Mouse (Mus musculus) forebrain, embryonic 14.5 days (tissue): Measurements from ENCODE around the gene Iqsec3. TPM values are rescaled to one million over a fixed set of nuclear protein-coding genes. Genes with fewer than 3 reads are reported as not detected.

Experiments used
- ATAC-seq: fragments of 200-750 bp; cut with Nextera tagmentation; 2 replicates; pipeline ENCODE4 v1.8.0; 2017; ENCODE audit warnings: mild to moderate bottlenecking, moderate library complexity
- DNase-seq: peaks from one replicate; pipeline ENCODE4 v3.0.0-alpha.2; 2015; ENCODE audit warnings: low spot score
- H3K27ac ChIP-seq: fragments of 300-500 bp; sonication (generic); 2 replicates; pipeline ENCODE4 v1.5.1; 2014; ENCODE audit warnings: low read depth, mild to moderate bottlenecking, control low read depth, low read length, moderate library complexity
- H3K27me3 ChIP-seq: fragments of 300-500 bp; sonication (generic); replicated peaks from 2 replicates; pipeline ENCODE4 v1.6.1; 2014; ENCODE audit warnings: low read length, control low read depth, mixed read lengths; ENCODE audit not compliant: control insufficient read depth, insufficient read depth
- H3K36me3 ChIP-seq: fragments of 300-500 bp; sonication (generic); 2 replicates; pipeline ENCODE4 v1.6.1; 2014; ENCODE audit warnings: low read length, control low read depth; ENCODE audit not compliant: control insufficient read depth, insufficient read depth
- H3K4me1 ChIP-seq: fragments of 300-500 bp; sonication (generic); 2 replicates; pipeline ENCODE4 v1.6.1; 2014; ENCODE audit warnings: antibody characterized with exemption, low read length, control low read depth; ENCODE audit not compliant: control insufficient read depth, insufficient read depth
- H3K4me2 ChIP-seq: fragments of 300-500 bp; sonication (generic); 2 replicates; pipeline ENCODE4 v1.6.1; 2014; ENCODE audit warnings: mild to moderate bottlenecking, control low read depth, low read length
- H3K4me3 ChIP-seq: fragments of 300-500 bp; sonication (generic); 2 replicates; pipeline ENCODE4 v1.5.1; 2014; ENCODE audit warnings: low read depth, low read length, control low read depth
- H3K9ac ChIP-seq: fragments of 300-500 bp; sonication (generic); 2 replicates; pipeline ENCODE4 v1.6.1; 2014; ENCODE audit warnings: mild to moderate bottlenecking, low read length, control low read depth, moderate library complexity
- H3K9me3 ChIP-seq: fragments of 300-500 bp; sonication (generic); replicated peaks from 2 replicates; pipeline ENCODE4 v1.6.1; 2016; ENCODE audit warnings: low read length, control low read depth, mixed read lengths; ENCODE audit not compliant: control insufficient read depth
- WGBS: fragments of 180-500 bp; shearing (Covaris S2); extraction: QIAGEN DNeasy Blood & Tissue Kit; methylation state at CpG from one replicate; pipeline ENCODE4 v1.1.7; 2014; 5-methylcytosine and 5-hydroxymethylcytosine counted together
- polyA plus RNA-seq: library from polyadenylated mRNA; unstranded; fragments of >200 nt; fragmentation: Nextera tagmentation; extraction: Ambion mirVana; gene quantifications from 2 replicates; pipeline ENCODE4 v1.2.1, GENCODE M21; 2014

Iqsec3 gene
- polyA plus RNA-seq, 1 experiment from 2014 or later = 2.9 TPM

DNA sequence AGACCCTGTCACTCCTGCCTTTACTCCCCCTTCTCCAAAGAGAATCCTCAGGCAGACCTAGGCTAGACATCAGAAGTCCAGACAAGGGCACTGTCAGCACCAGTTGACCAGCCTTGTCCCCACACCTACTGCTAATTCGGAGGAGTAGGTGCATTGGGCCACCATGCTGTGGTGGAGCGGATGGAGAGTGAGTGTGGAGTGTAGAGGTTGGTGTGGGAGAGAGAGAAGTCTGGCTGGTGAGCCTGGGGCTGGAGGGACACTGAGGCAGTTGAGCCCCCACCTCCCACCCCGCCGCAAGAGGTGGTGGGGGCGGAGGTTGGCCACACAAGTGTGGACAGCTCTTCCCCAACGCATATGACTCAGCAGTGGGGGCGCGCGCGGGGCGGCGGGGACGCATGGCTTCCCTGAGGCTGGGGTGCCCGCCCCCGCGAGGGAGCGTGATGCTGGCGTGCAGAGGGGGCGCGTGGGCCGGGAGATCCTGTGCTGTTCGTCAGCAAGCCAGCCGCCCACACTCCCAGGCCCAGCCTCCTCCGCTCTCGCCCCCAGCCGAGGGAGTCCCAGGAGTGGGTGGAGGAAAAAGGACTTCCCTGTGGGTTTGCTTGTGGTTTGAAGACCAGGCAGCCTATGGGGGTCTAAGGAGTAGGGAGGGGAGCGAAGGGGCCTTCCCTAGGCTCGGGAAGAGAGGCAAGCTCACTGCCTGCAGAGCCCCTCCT, 10.7 kb downstream of the Iqsec3 start:
- Histone ChIP-seq H3K4me1 (0 out of 2 replicates have a peak, but pooled peaks cover 2% of the 10 kb centered on the region), H3K27me3 (no peaks in the 10 kb centered on the region), H3K9me3 (no peaks in the 10 kb centered on the region), H3K4me2 (peak overlapping the region; percentile 46), H3K4me3 (peak overlapping the region; percentile 6; the same call in 1 of the 2 replicates), H3K9ac (peak overlapping the region; percentile 32), H3K36me3 (no peaks in the 10 kb centered on the region), H3K27ac (no peak overlapping the region)
- 5% methylated on average over 27 of the region's 28 CpGs for WGBS
- ATAC-seq (peak; percentile 31; the same call in 1 of the 2 replicates), DNase-seq (no peak)

DNA sequence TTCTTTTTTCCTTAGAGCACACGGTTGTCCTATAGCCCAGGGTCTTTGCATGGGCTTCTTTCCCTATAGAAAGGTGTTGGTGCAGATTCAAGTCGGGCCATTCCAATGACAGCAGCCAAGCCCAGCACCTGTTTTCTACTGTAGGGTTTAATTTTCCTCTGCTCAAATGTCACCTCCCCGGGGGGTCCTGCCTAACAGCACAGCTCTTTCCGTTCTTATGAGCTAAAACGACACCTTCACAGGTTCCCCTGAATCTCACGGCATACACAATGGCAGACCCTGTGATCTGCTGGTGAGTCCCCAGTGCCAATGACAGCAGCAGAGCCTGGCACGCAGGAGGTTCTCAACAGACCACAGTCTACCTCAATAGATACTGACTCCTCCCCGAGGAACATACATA, 16.1 kb downstream of the Iqsec3 start:
- Histone ChIP-seq H3K36me3 (no peaks in the 10 kb centered on the region), H3K9me3 (no peaks in the 10 kb centered on the region), H3K4me1 (peaks cover 13% of the 10 kb centered on the region), H3K4me2 (no peak overlapping the region), H3K27ac (no peak overlapping the region), H3K9ac (no peak overlapping the region), H3K27me3 (no peaks in the 10 kb centered on the region), H3K4me3 (no peak overlapping the region)
- ATAC-seq (no peak), DNase-seq (no peak)
- WGBS = 61% methylated on average over 8 of the region's 8 CpGs

DNA sequence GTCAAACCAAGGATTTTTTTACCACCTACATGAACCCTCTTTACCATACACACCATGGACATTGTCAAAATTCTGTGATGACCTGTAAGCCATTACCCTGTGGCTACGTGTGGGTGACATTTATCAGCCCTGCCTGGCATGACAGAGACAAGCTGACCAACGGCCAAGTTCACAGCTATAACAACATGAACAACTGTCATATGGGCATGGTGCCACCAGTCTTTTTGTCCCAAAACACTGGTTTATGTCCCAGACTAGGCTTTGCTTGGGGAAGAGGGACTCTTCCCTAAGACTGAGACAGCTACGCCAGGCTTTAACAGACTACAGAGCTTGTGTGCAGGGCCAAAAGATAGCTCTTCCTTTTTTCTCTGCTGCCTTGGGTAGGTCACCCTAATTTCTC, 16.8 kb downstream of the Iqsec3 start:
- Histone ChIP-seq H3K36me3 (no peaks in the 10 kb centered on the region), H3K4me1 (peaks cover 13% of the 10 kb centered on the region), H3K4me2 (no peak overlapping the region), H3K27me3 (no peaks in the 10 kb centered on the region), H3K9ac (no peak overlapping the region), H3K4me3 (no peak overlapping the region), H3K27ac (no peak overlapping the region), H3K9me3 (no peaks in the 10 kb centered on the region)
- 77% methylated on average over 3 of the region's 3 CpGs for WGBS
- no peak for DNase-seq
- ATAC-seq = no peak

DNA sequence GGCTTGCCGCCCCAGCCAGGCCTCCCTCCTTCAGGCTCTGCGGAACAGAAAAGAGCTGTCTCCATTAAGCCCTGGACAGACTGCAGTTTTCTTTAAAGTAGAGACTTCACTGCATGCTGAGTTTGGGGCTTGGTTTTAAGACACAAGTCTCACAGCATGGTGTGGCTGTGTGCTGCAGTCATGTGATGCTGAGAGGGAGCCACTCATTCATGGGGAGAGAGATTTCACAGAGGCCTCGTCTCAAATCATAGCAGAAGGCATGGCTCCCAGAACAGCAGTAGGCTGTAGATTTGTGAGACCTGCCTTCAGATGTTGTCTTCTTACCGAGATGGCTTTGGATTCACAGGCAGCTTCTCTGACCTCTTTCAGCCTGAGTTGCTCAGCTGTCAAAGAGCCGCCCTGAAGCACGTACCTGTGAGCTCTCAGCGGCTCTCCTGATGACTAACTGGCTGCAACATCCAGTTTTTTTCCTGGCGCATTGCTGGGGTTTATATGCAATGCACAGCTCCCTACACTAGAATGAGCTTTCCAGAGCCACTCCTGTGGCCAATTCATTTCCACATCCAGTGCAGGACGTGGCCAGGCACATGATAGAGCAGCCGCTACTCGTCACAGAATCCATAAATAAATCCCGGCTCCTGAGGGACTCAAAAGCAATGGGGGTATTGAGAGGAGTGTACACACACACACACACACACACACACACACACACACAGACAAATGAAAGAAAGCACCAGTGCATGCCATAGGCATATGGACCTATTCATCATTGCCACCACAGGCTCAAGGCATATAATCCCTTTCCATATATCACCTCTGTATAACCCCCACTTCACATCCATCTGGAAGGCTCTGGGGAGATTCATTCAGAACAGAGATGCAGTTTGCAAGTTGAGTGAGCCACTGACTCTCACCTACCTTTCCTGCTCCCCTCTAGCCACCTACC, 18.7 kb downstream of the Iqsec3 start:
- no peak overlapping the region; the same call in 1 of the 2 replicates for H3K27ac ChIP-seq

DNA sequence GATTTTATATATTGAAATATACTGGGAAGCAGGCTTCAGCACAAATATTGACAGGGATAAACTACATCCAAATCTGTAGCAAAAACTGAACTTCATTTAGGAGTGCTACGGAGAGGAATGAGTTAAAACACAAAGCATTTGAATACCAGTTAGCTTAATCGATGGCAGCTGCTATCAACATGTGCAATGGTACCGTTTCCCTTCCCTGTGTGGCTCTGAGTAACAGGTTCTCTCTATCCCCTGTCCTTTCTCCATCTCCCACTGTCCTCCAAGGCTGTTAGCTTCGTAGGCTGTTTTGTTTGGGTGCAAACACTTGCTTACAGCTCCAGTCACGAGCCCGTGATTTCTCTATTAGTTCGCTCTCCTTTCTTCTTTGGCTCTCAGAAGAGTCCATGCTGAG, 19.7 kb downstream of the Iqsec3 start:
- peaks cover 12% of the 10 kb centered on the region for H3K4me1 ChIP-seq
- DNase-seq (no peak), ATAC-seq (no peak)
- no peaks in the 10 kb centered on the region for H3K27me3 ChIP-seq
- no peak overlapping the region for H3K4me2 ChIP-seq
- 30% methylated on average over 7 of the region's 7 CpGs for WGBS
- no peak overlapping the region for H3K4me3 ChIP-seq
- H3K9ac ChIP-seq = no peak overlapping the region
- no peak overlapping the region for H3K27ac ChIP-seq
- H3K36me3 ChIP-seq = no peaks in the 10 kb centered on the region
- H3K9me3 ChIP-seq = no peaks in the 10 kb centered on the region

More for the DNA sequence above, 18.7 kb downstream of the Iqsec3 start:
- peak; percentile 32 for ATAC-seq
- H3K4me1 ChIP-seq = peaks cover 13% of the 10 kb centered on the region
- no peak for DNase-seq
- no peak overlapping the region for H3K9ac ChIP-seq
- H3K9me3 ChIP-seq = no peaks in the 10 kb centered on the region
- no peaks in the 10 kb centered on the region for H3K27me3 ChIP-seq
- WGBS = 51% methylated on average over 12 of the region's 12 CpGs
- no peak overlapping the region for H3K4me2 ChIP-seq
- H3K36me3 ChIP-seq = no peaks in the 10 kb centered on the region
- H3K4me3 ChIP-seq = no peak overlapping the region

DNA sequence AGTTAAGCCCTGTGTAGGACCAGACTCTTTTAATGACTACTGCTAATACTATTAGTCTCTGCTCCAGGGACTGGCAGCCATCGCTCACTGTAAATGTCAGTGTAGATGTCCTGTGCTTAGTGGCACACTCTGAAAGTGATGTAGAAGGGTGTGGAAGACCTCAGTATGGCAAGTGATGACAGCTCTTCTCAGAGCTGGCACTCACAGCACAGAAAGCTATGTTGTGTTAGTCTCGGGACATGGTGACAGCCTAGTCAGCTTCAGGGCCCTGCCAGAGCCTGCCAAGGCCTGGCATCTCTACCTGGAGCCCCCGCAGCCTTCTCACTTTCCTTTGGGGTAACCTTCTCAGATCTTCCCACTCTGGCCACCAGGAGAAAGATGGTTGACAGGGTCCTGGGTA, 21.8 kb downstream of the Iqsec3 start:
- no peak overlapping the region for H3K9ac ChIP-seq
- 86% methylated on average over 3 of the region's 3 CpGs for WGBS
- peaks cover 8% of the 10 kb centered on the region for H3K4me1 ChIP-seq
- no peaks in the 10 kb centered on the region for H3K9me3 ChIP-seq
- H3K27me3 ChIP-seq = no peaks in the 10 kb centered on the region
- no peak overlapping the region for H3K4me3 ChIP-seq
- H3K27ac ChIP-seq = no peak overlapping the region
- no peaks in the 10 kb centered on the region for H3K36me3 ChIP-seq
- ATAC-seq (no peak), DNase-seq (no peak)
- no peak overlapping the region for H3K4me2 ChIP-seq

DNA sequence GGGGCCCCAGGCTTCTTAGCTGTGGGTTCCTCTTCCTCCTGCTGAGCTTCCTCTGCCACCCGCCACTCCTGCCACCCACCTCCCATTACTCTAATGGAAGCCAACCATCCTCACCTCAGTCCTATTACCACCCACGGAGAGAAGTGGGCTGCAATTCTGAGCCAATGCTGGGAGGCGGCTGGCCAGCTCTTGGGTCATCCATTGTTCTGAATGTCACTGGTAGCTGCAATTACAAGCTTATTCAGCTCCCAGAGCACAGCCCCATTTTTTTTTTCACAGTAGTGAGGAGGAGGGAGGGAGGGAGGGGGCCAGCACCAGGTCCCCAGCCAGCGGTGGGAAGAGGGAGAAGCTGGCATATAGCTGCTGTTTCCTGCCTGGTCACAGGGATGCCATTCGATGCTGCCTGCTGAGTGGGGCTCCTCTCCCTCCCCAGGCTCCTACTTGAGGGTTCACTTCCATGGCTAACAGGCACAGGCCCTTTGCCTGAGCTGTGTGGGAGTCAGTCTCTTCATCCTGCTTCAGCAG, 32.7 kb downstream of the Iqsec3 start:
- Histone ChIP-seq H3K9ac (no peak overlapping the region), H3K4me3 (no peak overlapping the region), H3K4me2 (no peak overlapping the region), H3K36me3 (no peaks in the 10 kb centered on the region), H3K27ac (0 out of 2 replicates have a peak overlapping the region, but pooled peaks have one; percentile 6), H3K4me1 (no peaks in the 10 kb centered on the region), H3K27me3 (no peaks in the 10 kb centered on the region), H3K9me3 (no peaks in the 10 kb centered on the region)
- 8% methylated on average over 5 of the region's 5 CpGs for WGBS
- DNase-seq (peak; percentile 7), ATAC-seq (no peak)

DNA sequence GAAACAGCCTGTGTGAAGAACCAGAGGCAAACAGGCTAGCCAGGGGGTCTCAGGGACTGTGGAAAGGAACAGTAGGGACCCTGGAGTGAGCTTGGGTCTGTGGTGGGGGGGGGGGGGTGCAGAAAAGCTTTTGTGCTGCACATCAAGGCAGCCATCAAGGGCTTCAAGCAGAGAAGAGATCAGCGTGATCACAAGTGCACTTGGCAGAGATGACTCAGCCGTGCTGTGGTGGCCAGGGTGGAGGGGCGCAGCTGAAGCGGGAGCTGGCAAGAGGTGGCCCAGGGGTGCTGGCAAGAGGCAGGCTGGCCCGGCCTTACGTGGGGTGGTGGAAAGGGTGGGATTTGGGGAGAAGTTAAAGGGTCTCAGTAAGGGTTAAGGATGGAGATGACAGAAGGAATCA, 48.6 kb downstream of the Iqsec3 start:
- WGBS = 59% methylated on average over 6 of the region's 6 CpGs
- Histone ChIP-seq H3K4me1 (no peaks in the 10 kb centered on the region), H3K4me3 (no peak overlapping the region), H3K9me3 (no peaks in the 10 kb centered on the region), H3K36me3 (no peaks in the 10 kb centered on the region), H3K4me2 (no peak overlapping the region), H3K27ac (no peak overlapping the region), H3K27me3 (no peaks in the 10 kb centered on the region), H3K9ac (no peak overlapping the region)
- ATAC-seq (no peak; the same call in 1 of the 2 replicates), DNase-seq (no peak)
